Mouse (Mus musculus): ENCODE measurements at regions not wholly inside any gene's neighbourhood (a gene's known extent, or its start where the extent isn't known, plus 50 kb on each side); places are given as distances from the start of the nearest gene placed in this dataset.
"Not testable (repeated sequence)": the region's sequence is repeated elsewhere in the genome, so short reads cannot be mapped to it uniquely, and the experiment has no call there.

DNA sequence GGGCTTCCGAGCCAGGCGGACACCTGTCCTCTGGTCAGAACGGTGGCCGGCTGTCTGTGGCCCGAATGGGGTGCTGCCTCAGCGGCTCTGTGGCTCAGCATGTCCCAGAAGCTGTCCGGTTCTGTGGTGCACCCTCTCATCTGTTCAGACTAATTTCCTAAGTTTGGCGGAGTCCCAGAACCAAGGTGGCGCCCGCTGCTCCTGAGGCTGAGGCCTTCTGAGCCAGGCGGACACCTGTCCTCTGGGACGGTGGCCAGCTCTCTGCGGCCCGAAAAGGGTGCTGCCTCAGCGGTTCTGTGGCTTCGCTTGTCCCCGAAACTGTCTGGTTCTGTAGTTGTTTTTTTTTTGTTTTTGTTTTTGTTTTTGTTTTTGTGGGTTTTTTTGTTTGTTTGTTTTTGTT lies 392.5 kb upstream of the Cntn5 start:
- TF ChIP-seq POLR2A (IDR thresholded peaks at IDR 0.05; ENCODE audit: low read depth, low read length); CTCF (IDR thresholded peaks at IDR 0.05; ENCODE audit: extremely low read depth, insufficient read depth, insufficient read length, insufficient replicate concordance): not testable (repeated sequence)
